Mouse (Mus musculus): ENCODE measurements at regions not wholly inside any gene's neighbourhood (a gene's known extent, or its start where the extent isn't known, plus 50 kb on each side); places are given as distances from the start of the nearest gene placed in this dataset.

- no peak for TF ChIP-seq CTCF (IDR thresholded peaks at IDR 0.05; ENCODE audit: extremely low read depth, insufficient read depth, low read length)
- TF ChIP-seq POLR2A (IDR thresholded peaks at IDR 0.05; ENCODE audit: extremely low read depth, insufficient read depth, low read length) = no peak
These were observed 152.8 kb downstream of the Map2k4 start for GRCm38 (mm10) chr11:65635307-65635706.

All from cortical plate, adult 2 months (tissue).